Mouse (Mus musculus): ENCODE measurements at regions not wholly inside any gene's neighbourhood (a gene's known extent, or its start where the extent isn't known, plus 50 kb on each side); places are given as distances from the start of the nearest gene placed in this dataset.
"Not testable (repeated sequence)": the region's sequence is repeated elsewhere in the genome, so short reads cannot be mapped to it uniquely, and the experiment has no call there.

- DNase-seq (ENCODE audit: low read depth, low spot score): not testable (repeated sequence)
Observed at GRCm38 (mm10) chr13:50906431-50906830, 194.2 kb upstream of the Spin1 start.

GRCm38 (mm10) chr13:50906910-50907309, 193.8 kb upstream of the Spin1 start:
- no peak for DNase-seq (ENCODE audit: low read depth, low spot score)

GRCm38 (mm10) chr13:50912776-50913175, 187.9 kb upstream of the Spin1 start:
- DNase-seq (ENCODE audit: low read depth, low spot score): peak; percentile 2

GRCm38 (mm10) chr13:50934017-50934416, 166.7 kb upstream of the Spin1 start:
- DNase-seq (ENCODE audit: low read depth, low spot score): not testable (repeated sequence)

GRCm38 (mm10) chr13:50942561-50942960, 158.1 kb upstream of the Spin1 start:
- DNase-seq (ENCODE audit: low read depth, low spot score): no peak

GRCm38 (mm10) chr13:50949545-50950226, 151.0 kb upstream of the Spin1 start:
- DNase-seq (ENCODE audit: low read depth, low spot score): peak; percentile 77

GRCm38 (mm10) chr13:50954671-50955070, 146.0 kb upstream of the Spin1 start:
- no peak for DNase-seq (ENCODE audit: low read depth, low spot score)

- no peak for DNase-seq (ENCODE audit: low read depth, low spot score)
Observed at GRCm38 (mm10) chr13:50958051-50958883, 142.4 kb upstream of the Spin1 start.

- DNase-seq (ENCODE audit: low read depth, low spot score): no peak
Observed at GRCm38 (mm10) chr13:50960909-50961308, 139.8 kb upstream of the Spin1 start.

GRCm38 (mm10) chr13:50964070-50964469, 136.6 kb upstream of the Spin1 start:
- DNase-seq (ENCODE audit: low read depth, low spot score): peak; percentile 51

GRCm38 (mm10) chr13:50965041-50965440, 135.6 kb upstream of the Spin1 start:
- not testable (repeated sequence) for DNase-seq (ENCODE audit: low read depth, low spot score)

GRCm38 (mm10) chr13:50965678-50966077, 135.0 kb upstream of the Spin1 start:
- DNase-seq (ENCODE audit: low read depth, low spot score): no peak

GRCm38 (mm10) chr13:50966826-50967225, 133.9 kb upstream of the Spin1 start:
- DNase-seq (ENCODE audit: low read depth, low spot score): no peak

- DNase-seq (ENCODE audit: low read depth, low spot score): no peak
Observed at GRCm38 (mm10) chr13:50973379-50973778, 127.3 kb upstream of the Spin1 start.

- DNase-seq (ENCODE audit: low read depth, low spot score): peak; percentile 67
Observed at GRCm38 (mm10) chr13:50975306-50975920, 125.3 kb upstream of the Spin1 start.

- DNase-seq (ENCODE audit: low read depth, low spot score): no peak
Observed at GRCm38 (mm10) chr13:50982005-50982404, 118.7 kb upstream of the Spin1 start.

GRCm38 (mm10) chr13:50982990-50983389, 117.7 kb upstream of the Spin1 start:
- no peak for DNase-seq (ENCODE audit: low read depth, low spot score)

- DNase-seq (ENCODE audit: low read depth, low spot score): peak; percentile 53
Observed at GRCm38 (mm10) chr13:50991726-50992432, 108.8 kb upstream of the Spin1 start.

GRCm38 (mm10) chr13:50999738-51000137, 100.9 kb upstream of the Spin1 start:
- no peak for DNase-seq (ENCODE audit: low read depth, low spot score)

- no peak for DNase-seq (ENCODE audit: low read depth, low spot score)
Observed at GRCm38 (mm10) chr13:51004827-51005226, 95.9 kb upstream of the Spin1 start.

GRCm38 (mm10) chr13:51010736-51011135, 89.9 kb upstream of the Spin1 start:
- DNase-seq (ENCODE audit: low read depth, low spot score): no peak

GRCm38 (mm10) chr13:51016209-51016608, 84.5 kb upstream of the Spin1 start:
- DNase-seq (ENCODE audit: low read depth, low spot score): no peak
